Mouse (Mus musculus) G1E (cell line): ENCODE results near the gene Gm364.

Source experiments
- CTCF ChIP-seq: IDR thresholded peaks from 2 replicates; pipeline ENCODE4 v1.5.1; 2012; ENCODE audit warnings: low read depth, low read length, inconsistent platforms, mixed read lengths
- GATA1 ChIP-seq: IDR thresholded peaks from 2 replicates; pipeline ENCODE4 v1.6.1; 2012; ENCODE audit warnings: borderline replicate concordance, low read length, inconsistent platforms, mixed read lengths

DNA sequence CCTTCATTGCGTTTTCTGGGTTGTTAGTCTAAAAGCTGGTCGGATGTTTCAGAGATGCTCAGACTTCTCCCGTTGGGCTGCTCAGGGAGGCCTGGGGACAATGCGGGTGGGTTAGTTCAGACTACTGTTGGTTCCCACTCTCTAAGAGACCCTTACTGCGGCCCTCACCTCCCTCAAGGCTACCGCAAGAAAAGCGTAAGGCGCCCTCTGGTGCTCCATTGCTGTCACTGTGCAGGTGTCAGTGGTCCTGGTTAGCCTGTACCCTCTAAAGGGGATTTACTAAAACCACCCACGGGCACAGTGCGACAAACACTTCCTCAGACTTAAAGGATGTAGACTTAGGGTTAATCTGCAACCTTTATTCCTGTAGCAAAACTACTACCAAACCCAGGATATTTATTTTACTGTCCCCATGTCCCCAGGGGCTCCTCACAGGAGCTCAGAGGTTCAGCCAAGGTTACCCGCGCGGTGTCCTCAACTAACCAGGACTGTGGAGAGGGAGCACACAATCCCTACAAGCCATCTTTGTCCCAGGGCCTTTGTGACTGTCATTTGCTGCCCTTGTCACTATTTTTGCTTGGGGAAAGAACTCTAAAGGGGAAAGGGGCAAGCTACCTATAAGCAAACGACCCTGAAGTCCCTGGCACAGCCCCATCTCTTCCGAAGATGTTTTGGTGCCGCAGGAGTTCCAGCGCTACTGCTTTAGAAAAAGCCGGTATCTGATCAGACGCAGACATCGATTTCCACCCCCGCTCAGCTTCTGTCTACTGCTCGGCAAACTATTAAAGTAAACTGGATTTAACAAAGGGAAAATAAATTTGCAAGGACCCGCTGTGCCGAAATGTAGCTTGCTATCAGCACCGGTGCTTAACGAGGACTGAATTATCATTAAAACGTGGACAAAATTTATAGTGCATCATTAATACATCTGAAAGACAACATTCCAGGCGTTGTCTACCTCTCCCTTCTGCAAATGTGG lies 112.5 kb downstream of the Gm364 start:
- TF ChIP-seq CTCF (no peak), GATA1 (no peak)
